Mouse (Mus musculus) MEL (cell line): ENCODE measurements around the gene Gm20388. TPM values are rescaled to one million over a fixed set of nuclear protein-coding genes. Genes with fewer than 3 reads are reported as not detected.
A peak's percentile ranks its signal among the peaks of the same experiment; 100 is the strongest.
"Not testable (repeated sequence)": the region's sequence is repeated elsewhere in the genome, so short reads cannot be mapped to it uniquely, and the experiment has no call there.

Experiments used
- DNase-seq: peaks from one replicate; pipeline ENCODE4 v3.0.0; 2011; ENCODE audit warnings: low read depth, low spot score
- H3K27ac ChIP-seq: 2 replicates; pipeline ENCODE4 v1.5.1; 2012; ENCODE audit warnings: low read depth, mild to moderate bottlenecking, control low read depth, low read length, moderate library complexity; ENCODE audit not compliant: control insufficient read depth
- H3K27me3 ChIP-seq, 2 experiments: fragments of 150-350 bp in 1 of 2; sonication (generic) in 1 of 2; 2 replicates each; pipeline ENCODE4 v1.6.1; 2012; ENCODE audit warnings: low read length in 2 of 2, mild to moderate bottlenecking in 2 of 2, improper control_type of control experiment in 1 of 2, moderate library complexity in 1 of 2; ENCODE audit not compliant: insufficient read depth in 2 of 2, control insufficient read depth in 1 of 2
- H3K36me3 ChIP-seq, 2 experiments: 2 replicates each; pipeline ENCODE4 v1.6.1; 2012 to 2014; ENCODE audit warnings: low read length in 2 of 2, improper control_type of control experiment in 1 of 2, inconsistent platforms in 1 of 2, mild to moderate bottlenecking in 1 of 2; ENCODE audit not compliant: insufficient read depth in 2 of 2, control insufficient read depth in 1 of 2
- H3K4me1 ChIP-seq, 2 experiments: fragments of 150-350 bp in 1 of 2; sonication (generic) in 1 of 2; 2 replicates each; pipeline ENCODE4 v1.6.1; 2012; ENCODE audit warnings: low read length in 2 of 2, improper control_type of control experiment in 1 of 2, mild to moderate bottlenecking in 1 of 2; ENCODE audit not compliant: insufficient read depth in 2 of 2, control insufficient read depth in 1 of 2
- H3K4me3 ChIP-seq, 2 experiments: fragments of 150-350 bp in 1 of 2; sonication (generic) in 1 of 2; 2 replicates each; pipeline ENCODE4 v1.5.1; 2012; ENCODE audit warnings: low read depth in 2 of 2, low read length in 2 of 2, mild to moderate bottlenecking in 2 of 2, moderate library complexity in 2 of 2, control low read depth in 1 of 2, improper control_type of control experiment in 1 of 2; ENCODE audit not compliant: control insufficient read depth in 1 of 2, insufficient read depth in 1 of 2
- H3K79me2 ChIP-seq: 2 replicates; pipeline ENCODE4 v1.6.1; 2012; ENCODE audit warnings: mild to moderate bottlenecking, low read length, moderate library complexity; ENCODE audit not compliant: control insufficient read depth, poor library complexity, insufficient read depth
- H3K9ac ChIP-seq: 2 replicates; pipeline ENCODE4 v1.6.1; 2012; ENCODE audit warnings: low read depth, mild to moderate bottlenecking, control low read depth, low read length, moderate library complexity; ENCODE audit not compliant: control insufficient read depth, poor library complexity, severe bottlenecking
- H3K9me3 ChIP-seq: fragments of 150-350 bp; sonication (generic); replicated peaks from 2 replicates; pipeline ENCODE4 v1.6.1; 2012; ENCODE audit warnings: mild to moderate bottlenecking, low read length, improper control_type of control experiment, moderate library complexity; ENCODE audit not compliant: insufficient read depth
- BHLHE40 ChIP-seq: IDR thresholded peaks from 2 replicates; pipeline ENCODE4 v1.6.1; 2012; ENCODE audit warnings: low read depth, mild to moderate bottlenecking, inconsistent platforms, low read length, improper control_type of control experiment, borderline replicate concordance
- CHD1 ChIP-seq: IDR thresholded peaks from 2 replicates; pipeline ENCODE4 v1.6.1; 2012; ENCODE audit warnings: low read depth, mild to moderate bottlenecking, inconsistent platforms, low read length, improper control_type of control experiment
- E2F4 ChIP-seq: IDR thresholded peaks from 2 replicates; pipeline ENCODE4 v1.6.1; 2011; ENCODE audit warnings: low read depth, low read length, improper control_type of control experiment, borderline replicate concordance
- ELF1 ChIP-seq: IDR thresholded peaks from 2 replicates; pipeline ENCODE4 v1.6.1; 2014; ENCODE audit warnings: low read depth, mild to moderate bottlenecking, inconsistent platforms, low read length, improper control_type of control experiment, moderate library complexity
- EP300 ChIP-seq, 2 experiments: IDR thresholded peaks; 2 replicates each; pipeline ENCODE4 v1.6.1; 2011; ENCODE audit warnings: improper control_type of control experiment in 2 of 2, low read length in 2 of 2, low read depth in 1 of 2, mild to moderate bottlenecking in 1 of 2
- ETS1 ChIP-seq: IDR thresholded peaks from 2 replicates; pipeline ENCODE4 v1.6.1; 2012; ENCODE audit warnings: low read depth, mild to moderate bottlenecking, inconsistent platforms, low read length, improper control_type of control experiment, moderate library complexity
- GABPA ChIP-seq: IDR thresholded peaks from 2 replicates; pipeline ENCODE4 v1.6.1; 2012; ENCODE audit warnings: low read depth, mild to moderate bottlenecking, inconsistent platforms, low read length, improper control_type of control experiment, moderate library complexity
- GATA1 ChIP-seq: IDR thresholded peaks from 2 replicates; pipeline ENCODE4 v1.6.1; 2011; ENCODE audit warnings: low read depth, low read length, improper control_type of control experiment
- HCFC1 ChIP-seq: IDR thresholded peaks from 2 replicates; pipeline ENCODE4 v1.6.1; 2012; ENCODE audit warnings: low read depth, mild to moderate bottlenecking, inconsistent platforms, low read length, improper control_type of control experiment, moderate library complexity
- JUND ChIP-seq: IDR thresholded peaks from 2 replicates; pipeline ENCODE4 v1.6.1; 2011; ENCODE audit warnings: low read depth, mild to moderate bottlenecking, improper control_type of control experiment, low read length
- MAX ChIP-seq: IDR thresholded peaks from 2 replicates; pipeline ENCODE4 v1.6.1; 2011; ENCODE audit warnings: low read length, improper control_type of control experiment
- MAZ ChIP-seq: IDR thresholded peaks from 2 replicates; pipeline ENCODE4 v1.6.1; 2012; ENCODE audit warnings: low read depth, mild to moderate bottlenecking, inconsistent platforms, low read length, improper control_type of control experiment
- MEF2A ChIP-seq: IDR thresholded peaks from 2 replicates; pipeline ENCODE4 v1.6.1; 2014; ENCODE audit warnings: low read depth, mild to moderate bottlenecking, inconsistent platforms, low read length, improper control_type of control experiment; ENCODE audit not compliant: poor library complexity, insufficient replicate concordance, severe bottlenecking; ENCODE audit errors: extremely low read depth
- MYB ChIP-seq: IDR thresholded peaks from 2 replicates; pipeline ENCODE4 v1.6.1; 2011; ENCODE audit warnings: mild to moderate bottlenecking, low read depth, low read length, improper control_type of control experiment
- MYC ChIP-seq: IDR thresholded peaks from 2 replicates; pipeline ENCODE4 v1.6.1; 2011; ENCODE audit warnings: low read depth, mild to moderate bottlenecking, low read length, improper control_type of control experiment, moderate library complexity
- NRF1 ChIP-seq: IDR thresholded peaks from 2 replicates; pipeline ENCODE4 v1.6.1; 2014; ENCODE audit warnings: low read depth, mild to moderate bottlenecking, inconsistent platforms, low read length, improper control_type of control experiment, moderate library complexity; ENCODE audit not compliant: poor library complexity, insufficient read depth, severe bottlenecking
- POLR2A ChIP-seq, 2 experiments: IDR thresholded peaks; 2 replicates each; pipeline ENCODE4 v1.6.1; 2011 to 2012; ENCODE audit warnings: low read length in 2 of 2, mild to moderate bottlenecking in 2 of 2, control low read depth in 1 of 2, improper control_type of control experiment in 1 of 2, low read depth in 1 of 2, moderate library complexity in 1 of 2; ENCODE audit not compliant: control insufficient read depth in 1 of 2, insufficient read depth in 1 of 2, poor library complexity in 1 of 2
- POLR2AphosphoS2 ChIP-seq: IDR thresholded peaks from 2 replicates; pipeline ENCODE4 v1.6.1; 2011; ENCODE audit warnings: low read length, improper control_type of control experiment
- POLR2AphosphoS5 ChIP-seq: IDR thresholded peaks from 2 replicates; pipeline ENCODE4 v1.6.1; 2012; ENCODE audit warnings: low read depth, borderline replicate concordance, mild to moderate bottlenecking, inconsistent platforms, low read length, moderate library complexity, mixed read lengths
- SIN3A ChIP-seq: IDR thresholded peaks from 2 replicates; pipeline ENCODE4 v1.6.1; 2012; ENCODE audit warnings: low read length, improper control_type of control experiment, inconsistent platforms
- TBP ChIP-seq: IDR thresholded peaks from 2 replicates; pipeline ENCODE4 v1.8.0; 2011; ENCODE audit warnings: low read depth, low read length, improper control_type of control experiment
- TCF12 ChIP-seq: IDR thresholded peaks from 2 replicates; pipeline ENCODE4 v1.6.1; 2014; ENCODE audit warnings: low read depth, mild to moderate bottlenecking, inconsistent platforms, low read length, improper control_type of control experiment, moderate library complexity
- UBTF ChIP-seq: IDR thresholded peaks from 2 replicates; pipeline ENCODE4 v1.6.1; 2012; ENCODE audit warnings: low read depth, mild to moderate bottlenecking, inconsistent platforms, low read length, improper control_type of control experiment, moderate library complexity, borderline replicate concordance; ENCODE audit not compliant: insufficient read depth
- USF1 ChIP-seq: IDR thresholded peaks from 2 replicates; pipeline ENCODE4 v1.6.1; 2014; ENCODE audit warnings: low read depth, mild to moderate bottlenecking, inconsistent platforms, low read length, improper control_type of control experiment, moderate library complexity
- ZNF384 ChIP-seq: IDR thresholded peaks from 2 replicates; pipeline ENCODE4 v1.6.1; 2012; ENCODE audit warnings: low read depth, mild to moderate bottlenecking, inconsistent platforms, low read length, improper control_type of control experiment
- polyA plus RNA-seq, 2 experiments: library from polyadenylated mRNA; stranded (reverse) in 1 of 2; unstranded in 1 of 2; fragments of >175 nt in 1 of 2; fragments of >200 nt in 1 of 2; gene quantifications; 2 replicates each; pipeline versions ENCODE4 v1.2.1 to v1.2.4; 2012; ENCODE audit warnings: low replicate concordance in 2 of 2, low read depth in 1 of 2; ENCODE audit not compliant: insufficient read length in 2 of 2, insufficient read depth in 1 of 2, missing spikeins in 1 of 2
- total RNA-seq: library from RNA; depleted of rRNA; stranded (reverse); fragments of 300-350 nt; gene quantifications from 2 replicates; pipeline ENCODE4 v1.2.3, GENCODE M21; 2012

Gene Gm20388
- total and polyA plus RNA-seq, 3 experiments, result 11.1 to 17.8 TPM; not detected in 1

DNA sequence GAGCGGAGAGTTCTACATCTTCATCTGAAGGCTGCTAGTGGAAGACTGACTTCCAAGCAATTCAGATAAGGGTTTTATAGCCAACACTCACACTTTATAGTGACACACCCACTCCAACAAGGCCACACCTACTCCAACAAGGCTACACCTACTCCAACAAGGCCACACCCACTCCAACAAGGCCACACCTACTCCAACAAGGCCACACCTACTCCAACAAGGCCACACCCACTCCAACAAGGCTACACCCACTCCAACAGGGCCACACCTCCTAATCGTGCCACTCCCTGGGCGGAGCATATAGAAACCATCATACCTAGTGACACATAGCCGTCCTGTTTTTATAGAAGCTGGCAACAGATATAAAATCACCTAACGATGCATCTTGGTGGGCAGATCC is 3286.4 kb downstream of the Gm20388 start:
- not testable (repeated sequence) for H3K4me1 ChIP-seq, H3K9me3 ChIP-seq, H3K79me2 ChIP-seq
- peak overlapping the region in 1 of 2 experiments; percentile 66; a peak in 2 of 4 replicates for H3K4me3 ChIP-seq
- TF ChIP-seq GATA1, result peak; percentile 39; the same call in 1 of the 2 replicates
- TF ChIP-seq, all 39 proteins: peak for 1; not testable (repeated sequence) for 38
- not testable (repeated sequence) for H3K9ac ChIP-seq, H3K27me3 ChIP-seq, H3K27ac ChIP-seq, H3K36me3 ChIP-seq
- DNase-seq, result peak; percentile 79

DNA sequence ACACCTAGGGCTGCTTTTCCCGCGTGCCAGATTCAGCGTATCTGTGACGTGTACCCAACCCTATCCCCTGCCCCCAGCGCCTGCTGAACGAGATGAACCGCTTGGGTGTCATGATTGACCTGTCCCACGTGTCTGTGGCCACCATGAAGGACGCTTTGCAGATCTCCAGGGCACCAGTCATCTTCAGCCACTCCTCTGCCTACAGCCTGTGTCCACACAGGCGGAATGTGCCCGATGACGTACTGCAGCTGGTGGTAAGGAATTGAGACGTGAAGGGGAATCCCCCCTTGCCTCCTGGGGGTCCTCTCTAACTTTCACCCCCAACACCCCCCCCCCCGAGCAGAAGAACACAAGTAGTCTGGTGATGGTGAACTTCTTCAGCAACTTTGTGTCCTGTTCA is 3289.2 kb downstream of the Gm20388 start:
- no peak for DNase-seq
- H3K27me3 ChIP-seq, result no peaks in the 10 kb centered on the region
- no peak overlapping the region for H3K27ac ChIP-seq
- H3K79me2 ChIP-seq, result no peaks in the 10 kb centered on the region
- H3K9me3 ChIP-seq, result no peaks in the 10 kb centered on the region
- H3K9ac ChIP-seq, result no peak overlapping the region
- no peak overlapping the region for H3K4me3 ChIP-seq
- TF ChIP-seq GABPA (no peak), TBP (no peak), POLR2AphosphoS2 (no peak), E2F4 (no peak), MEF2A (no peak), MAX (no peak), POLR2A (IDR thresholded peaks at IDR 0.05; ENCODE audit: control insufficient read depth in 1 of 2, insufficient read depth in 1 of 2, low read depth in 1 of 2, low read length in 2 of 2, poor library complexity in 1 of 2) (no peak), MYC (no peak), BHLHE40 (no peak), TCF12 (no peak), NRF1 (no peak), USF1 (no peak)
- H3K4me1 ChIP-seq, result peaks cover 0 to 3% of the 10 kb centered on the region in 2 experiments; a peak in 2 of 4 replicates
- H3K36me3 ChIP-seq, result no peaks in the 10 kb centered on the region

- Histone ChIP-seq H3K9ac (no peak overlapping the region), H3K27ac (no peak overlapping the region), H3K4me1 (peaks cover 0 to under 1% of the 10 kb centered on the region in 2 experiments; a peak in 2 of 4 replicates), H3K9me3 (no peaks in the 10 kb centered on the region), H3K79me2 (no peaks in the 10 kb centered on the region), H3K36me3 (no peaks in the 10 kb centered on the region), H3K4me3 (no peak overlapping the region), H3K27me3 (no peaks in the 10 kb centered on the region)
- peak; percentile 78 for DNase-seq
- TF ChIP-seq JUND, result no peak
- TF ChIP-seq SIN3A, result no peak
- TF ChIP-seq UBTF, result no peak
- TF ChIP-seq ELF1, result no peak
- TF ChIP-seq MYB, result no peak
- no peak for TF ChIP-seq POLR2AphosphoS2
- TF ChIP-seq POLR2AphosphoS5, result no peak
- no peak for TF ChIP-seq TBP
- no peak for TF ChIP-seq ZNF384
- 0 out of 2 replicates have a peak, but pooled peaks have one; percentile 2 for TF ChIP-seq BHLHE40
- no peak for TF ChIP-seq EP300 (IDR thresholded peaks at IDR 0.05; ENCODE audit: low read depth in 1 of 2, low read length in 2 of 2)
- TF ChIP-seq HCFC1, result no peak
- no peak for TF ChIP-seq MAZ
- no peak for TF ChIP-seq ETS1
- no peak for TF ChIP-seq CHD1
- no peak for TF ChIP-seq POLR2A (IDR thresholded peaks at IDR 0.05; ENCODE audit: control insufficient read depth in 1 of 2, insufficient read depth in 1 of 2, low read depth in 1 of 2, low read length in 2 of 2, poor library complexity in 1 of 2)
These were observed 3291.6 kb downstream of the Gm20388 start for GRCm38 (mm10) chr8:123202288-123202687.
